Mouse (Mus musculus): ENCODE measurements around the gene Tenm4. TPM values are rescaled to one million over a fixed set of nuclear protein-coding genes. Genes with fewer than 3 reads are reported as not detected.

Gene Tenm4
- polyA plus RNA-seq, 1 experiment from 2014 or later, result 52.7 TPM

DNA sequence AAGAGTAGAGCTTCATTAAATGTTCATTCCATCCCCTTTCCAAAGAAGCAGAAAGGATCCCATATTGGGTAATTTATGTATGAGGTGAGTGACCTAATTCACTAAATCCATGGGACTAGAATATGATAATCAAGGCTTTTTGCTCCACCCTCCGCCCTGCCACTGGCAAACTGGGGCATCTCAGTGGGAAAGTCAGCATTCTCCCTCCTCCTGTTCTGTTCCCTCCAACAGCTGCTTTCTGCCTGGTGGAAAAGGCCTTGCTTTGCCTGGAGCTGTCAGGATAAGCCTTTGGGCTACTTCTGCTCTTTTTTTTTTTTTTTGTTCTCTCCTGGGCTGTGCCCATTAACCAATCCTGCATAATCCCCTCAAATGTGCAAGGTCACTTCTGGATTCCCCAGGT lies 51.5 kb downstream of the Tenm4 start:
- Histone ChIP-seq H3K4me2 (no peak overlapping the region), H3K36me3 (replicated peaks) (no peaks in the 10 kb centered on the region), H3K4me1 (0 out of 2 replicates have a peak, but pooled peaks cover 3% of the 10 kb centered on the region), H3K27me3 (replicated peaks) (no peaks in the 10 kb centered on the region), H3K9ac (no peak overlapping the region), H3K9me3 (no peaks in the 10 kb centered on the region), H3K4me3 (no peak overlapping the region), H3K27ac (no peak overlapping the region)
- no peak for ATAC-seq (replicated peaks)
- WGBS, result 76% methylated on average over 1 of the region's 1 CpGs

- ATAC-seq (replicated peaks), result no peak
- WGBS, result 84% methylated on average over 6 of the region's 6 CpGs
- Histone ChIP-seq H3K4me3 (no peak overlapping the region), H3K9me3 (no peaks in the 10 kb centered on the region), H3K4me2 (no peak overlapping the region), H3K27ac (no peak overlapping the region), H3K4me1 (peaks cover 17% of the 10 kb centered on the region), H3K27me3 (replicated peaks) (no peaks in the 10 kb centered on the region), H3K36me3 (replicated peaks) (no peaks in the 10 kb centered on the region), H3K9ac (no peak overlapping the region)
These were observed 57.7 kb downstream of the Tenm4 start for GRCm38 (mm10) chr7:96228562-96229268.

- ATAC-seq (replicated peaks), result peak; percentile 5; the same call in 1 of the 2 replicates
- Histone ChIP-seq H3K4me1 (peaks cover 17% of the 10 kb centered on the region), H3K4me3 (no peak overlapping the region), H3K27ac (no peak overlapping the region), H3K9me3 (no peaks in the 10 kb centered on the region), H3K36me3 (replicated peaks) (no peaks in the 10 kb centered on the region), H3K4me2 (no peak overlapping the region), H3K27me3 (replicated peaks) (no peaks in the 10 kb centered on the region), H3K9ac (no peak overlapping the region)
- 63% methylated on average over 8 of the region's 8 CpGs for WGBS
These were observed 59.1 kb downstream of the Tenm4 start for GRCm38 (mm10) chr7:96230006-96230719.

DNA sequence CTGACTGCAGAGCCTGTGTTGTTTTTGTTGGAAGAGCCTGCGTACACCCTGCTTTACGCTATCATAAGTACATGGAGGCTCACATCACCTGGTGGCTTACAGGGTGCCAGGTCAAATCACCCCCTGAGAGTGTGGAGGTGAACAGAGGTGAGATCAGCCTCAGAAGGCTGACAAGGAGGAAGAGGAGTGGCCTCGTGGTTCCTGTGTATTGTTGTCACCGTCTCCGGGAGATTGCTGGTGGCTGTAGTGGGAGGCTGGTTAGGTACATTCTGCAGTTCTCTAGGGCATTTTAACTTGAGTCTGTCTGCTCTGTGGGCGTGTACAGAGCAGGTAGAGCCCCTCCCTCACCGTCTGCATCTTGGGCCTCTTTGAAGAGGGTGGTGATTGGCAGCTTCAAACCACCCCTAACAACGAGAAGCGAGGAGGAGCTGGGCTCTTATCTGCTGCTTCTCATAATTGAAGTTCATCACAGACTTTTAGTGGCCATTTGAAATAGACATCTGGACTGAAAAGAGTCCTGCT lies 59.7 kb downstream of the Tenm4 start:
- H3K4me2 ChIP-seq, result no peak overlapping the region
- WGBS, result 45% methylated on average over 9 of the region's 9 CpGs
- no peak overlapping the region for H3K4me3 ChIP-seq
- no peaks in the 10 kb centered on the region for H3K9me3 ChIP-seq
- H3K27me3 ChIP-seq (replicated peaks), result no peaks in the 10 kb centered on the region
- peaks cover 17% of the 10 kb centered on the region for H3K4me1 ChIP-seq
- ATAC-seq (replicated peaks), result peak; percentile 62
- no peak overlapping the region for H3K9ac ChIP-seq
- H3K27ac ChIP-seq, result no peak overlapping the region
- no peaks in the 10 kb centered on the region for H3K36me3 ChIP-seq (replicated peaks)

DNA sequence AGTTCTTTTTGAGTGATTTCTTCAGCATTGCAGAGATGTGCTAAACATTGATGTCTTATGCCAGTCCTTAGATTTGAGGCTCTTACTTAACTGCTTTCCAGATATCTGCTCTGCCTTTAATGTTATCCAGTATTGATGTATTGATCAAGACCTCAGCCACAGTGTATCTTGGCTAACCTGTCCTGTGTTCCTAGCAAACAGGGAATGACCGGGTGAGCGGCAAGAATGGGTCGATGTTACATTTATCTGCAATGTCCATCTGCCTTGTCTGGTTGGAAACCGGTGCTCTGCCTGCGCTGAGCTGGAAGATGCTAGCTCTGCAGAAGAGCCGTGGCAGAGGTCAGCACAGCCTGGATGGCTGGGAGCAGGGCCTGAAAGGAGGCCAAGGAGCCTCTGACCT lies 64.8 kb downstream of the Tenm4 start:
- ATAC-seq (replicated peaks), result no peak

GRCm38 (mm10) chr7:96240661-96241060 lies 69.6 kb downstream of the Tenm4 start:
- Histone ChIP-seq H3K27ac (no peak overlapping the region), H3K4me3 (no peak overlapping the region), H3K4me1 (0 out of 2 replicates have a peak, but pooled peaks cover 3% of the 10 kb centered on the region), H3K4me2 (no peak overlapping the region), H3K9me3 (no peaks in the 10 kb centered on the region), H3K27me3 (replicated peaks) (no peaks in the 10 kb centered on the region), H3K36me3 (replicated peaks) (no peaks in the 10 kb centered on the region), H3K9ac (no peak overlapping the region)
- WGBS, result 59% methylated on average over 2 of the region's 2 CpGs
- no peak for ATAC-seq (replicated peaks)

More for the DNA sequence above, 64.8 kb downstream of the Tenm4 start:
- no peak overlapping the region for H3K4me3 ChIP-seq
- H3K4me1 ChIP-seq, result peaks cover 8% of the 10 kb centered on the region
- no peak overlapping the region for H3K4me2 ChIP-seq
- 91% methylated on average over 6 of the region's 6 CpGs for WGBS
- no peaks in the 10 kb centered on the region for H3K27me3 ChIP-seq (replicated peaks)
- H3K9ac ChIP-seq, result no peak overlapping the region
- H3K36me3 ChIP-seq (replicated peaks), result no peaks in the 10 kb centered on the region
- H3K9me3 ChIP-seq, result no peaks in the 10 kb centered on the region
- no peak overlapping the region for H3K27ac ChIP-seq

GRCm38 (mm10) chr7:96242328-96243185 lies 71.5 kb downstream of the Tenm4 start:
- Histone ChIP-seq H3K36me3 (replicated peaks) (no peaks in the 10 kb centered on the region), H3K9me3 (no peaks in the 10 kb centered on the region), H3K4me3 (no peak overlapping the region), H3K9ac (no peak overlapping the region), H3K4me1 (0 out of 2 replicates have a peak, but pooled peaks cover 3% of the 10 kb centered on the region), H3K27ac (no peak overlapping the region), H3K4me2 (no peak overlapping the region), H3K27me3 (replicated peaks) (no peaks in the 10 kb centered on the region)
- ATAC-seq (replicated peaks), result no peak
- 76% methylated on average over 4 of the region's 4 CpGs for WGBS

DNA sequence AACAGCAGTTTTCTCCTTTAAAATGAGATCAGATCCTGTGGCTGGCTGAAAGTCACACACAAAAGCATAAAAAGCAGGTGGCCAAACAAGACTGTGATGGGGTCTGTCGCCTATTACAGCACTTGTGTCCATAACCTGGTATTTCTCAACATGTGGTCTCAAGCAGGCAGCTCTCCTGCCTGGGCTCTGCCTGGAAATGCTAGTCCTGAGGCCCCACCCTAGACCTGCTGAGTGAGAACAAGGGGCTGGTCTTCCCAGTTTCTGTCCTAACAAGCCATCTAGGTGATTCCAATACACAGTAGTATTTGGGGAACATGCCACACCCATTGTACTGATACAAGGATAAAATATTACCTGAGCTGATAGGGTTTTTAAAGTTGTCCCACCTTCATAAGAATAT lies 73.8 kb downstream of the Tenm4 start:
- no peak for ATAC-seq (replicated peaks)
- no peaks in the 10 kb centered on the region for H3K27me3 ChIP-seq (replicated peaks)
- no peak overlapping the region for H3K4me3 ChIP-seq
- no peak overlapping the region for H3K9ac ChIP-seq
- 0 out of 2 replicates have a peak, but pooled peaks cover 3% of the 10 kb centered on the region for H3K4me1 ChIP-seq
- no peaks in the 10 kb centered on the region for H3K36me3 ChIP-seq (replicated peaks)
- whole genome bisulfite sequencing, result 85% methylated on average over 1 of the region's 1 CpGs
- H3K9me3 ChIP-seq, result no peaks in the 10 kb centered on the region
- H3K27ac ChIP-seq, result no peak overlapping the region
- no peak overlapping the region for H3K4me2 ChIP-seq

- Histone ChIP-seq H3K36me3 (replicated peaks) (no peaks in the 10 kb centered on the region), H3K9ac (no peak overlapping the region), H3K27ac (no peak overlapping the region), H3K9me3 (no peaks in the 10 kb centered on the region), H3K4me3 (no peak overlapping the region), H3K4me2 (no peak overlapping the region), H3K27me3 (replicated peaks) (no peaks in the 10 kb centered on the region; the same call in 1 of the 2 replicates), H3K4me1 (no peaks in the 10 kb centered on the region)
- 86% methylated on average over 6 of the region's 6 CpGs for WGBS
- no peak for ATAC-seq (replicated peaks)
These were observed 88.6 kb downstream of the Tenm4 start for GRCm38 (mm10) chr7:96259630-96260029.

DNA sequence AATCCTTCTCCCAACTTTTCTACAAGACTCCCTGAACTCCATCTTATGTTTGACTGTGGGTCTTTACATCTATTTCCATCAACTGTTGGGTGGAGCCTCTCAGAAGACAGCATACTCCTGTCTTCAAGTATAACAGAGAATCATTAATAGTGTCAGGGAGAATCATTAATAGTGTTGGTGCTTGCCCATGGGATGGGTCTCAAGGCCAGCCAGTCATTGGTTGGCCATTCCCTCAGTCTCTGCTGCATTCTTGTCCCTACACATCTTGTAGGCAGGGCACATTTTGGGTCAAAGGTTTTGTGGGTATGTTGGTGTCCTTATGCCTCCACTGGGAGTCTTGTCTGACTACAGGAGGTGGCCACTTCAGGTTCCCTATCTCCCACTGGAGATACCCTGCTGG lies 91.1 kb downstream of the Tenm4 start:
- Histone ChIP-seq H3K36me3 (replicated peaks) (no peaks in the 10 kb centered on the region), H3K27ac (no peak overlapping the region), H3K4me3 (no peak overlapping the region), H3K9ac (no peak overlapping the region), H3K4me1 (no peaks in the 10 kb centered on the region), H3K4me2 (no peak overlapping the region), H3K27me3 (replicated peaks) (no peaks in the 10 kb centered on the region; the same call in 1 of the 2 replicates), H3K9me3 (no peaks in the 10 kb centered on the region)
- ATAC-seq (replicated peaks), result no peak

DNA sequence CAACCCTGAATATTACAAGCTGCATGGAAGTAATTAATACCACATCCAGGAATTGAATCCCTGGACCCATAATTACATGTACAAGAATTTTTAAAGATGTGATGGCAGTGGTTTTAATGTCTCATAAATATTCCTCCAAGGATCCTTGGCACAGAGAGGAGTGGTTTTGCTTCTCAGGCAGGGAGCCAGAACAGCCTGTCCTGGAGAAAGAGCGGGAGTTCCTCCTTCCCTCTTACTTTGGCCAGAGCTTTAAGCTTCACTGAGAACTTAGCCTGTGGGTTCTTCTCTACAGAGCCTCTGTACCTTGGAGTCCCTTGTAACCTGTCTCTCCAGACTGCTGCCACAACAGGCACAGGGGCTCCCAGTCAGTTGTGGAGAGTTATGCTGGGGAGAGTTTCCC lies 94.9 kb downstream of the Tenm4 start:
- no peaks in the 10 kb centered on the region for H3K9me3 ChIP-seq
- no peak overlapping the region for H3K27ac ChIP-seq
- H3K27me3 ChIP-seq (replicated peaks), result no peaks in the 10 kb centered on the region
- H3K4me2 ChIP-seq, result no peak overlapping the region
- no peaks in the 10 kb centered on the region for H3K36me3 ChIP-seq (replicated peaks)
- H3K9ac ChIP-seq, result no peak overlapping the region
- WGBS, result 67% methylated on average over 1 of the region's 1 CpGs
- H3K4me3 ChIP-seq, result no peak overlapping the region
- ATAC-seq (replicated peaks), result no peak
- H3K4me1 ChIP-seq, result no peaks in the 10 kb centered on the region

DNA sequence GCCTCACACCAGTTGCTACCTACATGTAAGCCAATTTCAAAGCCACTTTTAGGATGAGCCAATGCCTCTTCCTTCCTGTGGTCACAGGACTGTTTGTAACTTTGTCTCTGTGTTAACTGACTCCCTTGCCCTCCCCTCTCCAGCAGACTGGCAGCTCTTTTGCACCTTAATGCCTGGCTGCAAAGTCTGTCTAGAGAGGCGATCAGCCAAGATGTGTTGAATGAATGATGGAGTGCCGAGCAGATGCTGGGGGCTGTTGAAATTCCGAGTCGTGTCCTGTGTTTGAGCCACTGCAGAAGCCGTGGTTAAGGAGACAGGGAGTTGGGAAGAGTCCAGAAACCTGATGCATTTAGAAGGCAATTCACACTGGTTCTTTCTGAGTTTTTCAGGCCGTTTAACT lies 96.2 kb downstream of the Tenm4 start:
- WGBS, result 71% methylated on average over 6 of the region's 6 CpGs
- Histone ChIP-seq H3K4me1 (no peaks in the 10 kb centered on the region), H3K4me3 (no peak overlapping the region), H3K27me3 (replicated peaks) (no peaks in the 10 kb centered on the region), H3K36me3 (replicated peaks) (no peaks in the 10 kb centered on the region), H3K27ac (no peak overlapping the region), H3K9me3 (no peaks in the 10 kb centered on the region), H3K9ac (no peak overlapping the region), H3K4me2 (no peak overlapping the region)
- ATAC-seq (replicated peaks), result no peak

Data from midbrain, embryonic 15.5 days (tissue).